Mouse (Mus musculus): ENCODE results near the gene Tapbp.

DNA sequence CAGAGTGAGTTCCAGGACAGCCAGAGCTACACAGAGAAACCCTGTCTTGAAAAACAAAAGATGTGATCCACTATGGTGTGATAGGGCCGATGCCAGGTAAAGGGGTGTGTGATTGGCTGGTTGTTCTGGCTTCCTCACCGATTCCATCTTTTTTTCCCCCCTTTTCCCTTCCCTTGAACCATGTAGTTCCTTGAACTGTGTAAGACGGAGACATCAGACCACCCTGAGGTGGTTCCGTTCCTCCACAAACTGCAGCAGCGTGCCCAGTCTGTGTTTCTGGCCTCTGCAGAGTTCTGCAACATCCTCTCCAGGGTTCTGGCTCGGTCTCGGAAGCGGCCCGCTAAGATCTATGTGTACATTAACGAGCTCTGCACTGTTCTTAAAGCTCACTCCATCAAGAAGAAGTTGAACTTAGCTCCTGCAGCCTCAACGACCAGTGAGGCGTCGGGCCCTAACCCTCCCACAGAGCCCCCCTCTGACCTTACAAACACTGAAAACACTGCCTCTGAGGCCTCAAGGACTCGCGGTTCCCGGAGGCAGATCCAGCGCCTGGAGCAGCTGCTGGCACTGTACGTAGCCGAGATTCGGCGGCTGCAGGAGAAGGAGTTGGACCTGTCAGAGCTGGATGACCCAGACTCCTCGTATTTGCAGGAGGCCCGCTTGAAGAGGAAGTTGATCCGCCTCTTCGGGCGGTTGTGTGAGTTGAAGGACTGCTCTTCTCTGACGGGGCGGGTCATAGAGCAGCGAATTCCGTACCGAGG, 4.5 kb upstream of the Tapbp start:
- no peak for TF ChIP-seq USF1 (IDR thresholded peaks at IDR 0.05; ENCODE audit: low read depth)
- TF ChIP-seq CTCF (IDR thresholded peaks at IDR 0.05; ENCODE audit: control insufficient read depth, insufficient read depth, insufficient read length) = no peak
